8 mouse cellular contexts compared by ENCODE assay signal in the genomic region with DNA sequence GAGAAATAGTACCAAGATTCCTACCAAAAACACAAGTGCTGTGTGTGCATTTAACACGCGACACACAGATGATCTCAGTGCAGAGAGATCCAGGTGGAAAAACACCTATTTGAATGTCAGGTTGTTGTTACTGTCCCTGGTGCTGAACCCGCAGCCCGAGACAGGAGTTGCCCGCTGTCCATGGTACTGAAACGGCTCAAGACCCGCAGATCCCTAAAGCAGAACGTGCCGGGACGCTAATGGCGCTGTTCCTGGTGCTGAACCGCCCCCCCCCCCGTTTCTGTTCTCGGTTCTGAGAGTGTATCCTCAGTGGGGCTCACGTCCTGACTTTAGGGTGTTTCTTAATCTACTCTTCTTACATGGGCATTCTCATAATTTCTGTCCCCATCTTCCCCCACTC.
A peak's percentile ranks its signal among the peaks of the same experiment; 100 is the strongest.
DNase-seq lines count a peak whose midpoint lies in the region; ATAC-seq and TF ChIP-seq lines count a peak whose summit lies in the region.

No protein-coding gene starts in this region.

- no peak overlapping the region for H3K4me2 ChIP-seq in forebrain, postnatal 0 days (ENCODE audit: low read depth)
- H3K4me2 ChIP-seq in forebrain, embryonic 12.5 days = no peak overlapping the region
- no peak overlapping the region for H3K4me2 ChIP-seq in lung, postnatal 0 days (replicated peaks; ENCODE audit: low read depth, low read length)

- DNase-seq in forebrain, postnatal 0 days = peak; percentile 52
- peak; percentile 61 for DNase-seq in CD4-positive helper T cell, adult 2 months (ENCODE audit: low read depth, low spot score)
- peak; percentile 79 for DNase-seq in c-Kit-positive CD71-positive TER-119-negative erythroid progenitor cells, embryonic 14.5 days (ENCODE audit: low read depth)
- peak; percentile 89 for DNase-seq in lung, postnatal 0 days (ENCODE audit: low spot score)
- DNase-seq in thymus, adult 18-20 months = peak; percentile 11 to 28
- DNase-seq in left cerebral cortex, adult 11 months (ENCODE audit: low spot score) = no peak

- WGBS in forebrain, postnatal 0 days = 10% methylated on average over 15 of the region's 15 CpGs
- 7% methylated on average over 15 of the region's 15 CpGs for WGBS in forebrain, embryonic 12.5 days
- WGBS in lung, postnatal 0 days = 4% methylated on average over 14 of the region's 15 CpGs

- no peak overlapping the region for H3K9ac ChIP-seq in forebrain, postnatal 0 days
- H3K9ac ChIP-seq in forebrain, embryonic 12.5 days = no peak overlapping the region
- no peak overlapping the region for H3K9ac ChIP-seq in lung, postnatal 0 days (replicated peaks; ENCODE audit: low read depth)

- no peak for TF ChIP-seq EP300 in lung, postnatal 0 days (IDR thresholded peaks at IDR 0.05)

- H3K9me3 ChIP-seq in forebrain, postnatal 0 days (ENCODE audit: low read length) = no peaks in the 10 kb centered on the region
- no peaks in the 10 kb centered on the region for H3K9me3 ChIP-seq in forebrain, embryonic 12.5 days
- no peaks in the 10 kb centered on the region for H3K9me3 ChIP-seq in lung, postnatal 0 days (ENCODE audit: low read length)

- no peaks in the 10 kb centered on the region for H3K36me3 ChIP-seq in forebrain, postnatal 0 days (ENCODE audit: insufficient read depth)
- H3K36me3 ChIP-seq in forebrain, embryonic 12.5 days (replicated peaks) = no peaks in the 10 kb centered on the region
- no peaks in the 10 kb centered on the region for H3K36me3 ChIP-seq in lung, postnatal 0 days (ENCODE audit: insufficient read depth, low read length)

- no peak for ATAC-seq in forebrain, postnatal 0 days
- ATAC-seq in forebrain, embryonic 12.5 days (ENCODE audit: low FRiP score) = no peak
- ATAC-seq in hematopoietic stem cell, adult 5-6 weeks (replicated peaks in 1 of 2; ENCODE audit: insufficient read depth in 1 of 2, low FRiP score in 2 of 2, low TSS enrichment in 1 of 2, low read depth in 1 of 2, poor library complexity in 2 of 2, severe bottlenecking in 2 of 2) = peak; percentile 50 to 73; a peak in 2 of 4 replicates
- ATAC-seq in lung, postnatal 0 days = no peak

- no peak for TF ChIP-seq CTCF in forebrain, postnatal 0 days (IDR thresholded peaks at IDR 0.05; ENCODE audit: low read depth)
- TF ChIP-seq CTCF in lung, postnatal 0 days (IDR thresholded peaks at IDR 0.05) = peak; percentile 20; the same call in 1 of the 2 replicates

- no peak overlapping the region for H3K4me3 ChIP-seq in forebrain, postnatal 0 days (ENCODE audit: low read depth, low read length)
- H3K4me3 ChIP-seq in forebrain, embryonic 12.5 days (replicated peaks) = no peak overlapping the region
- H3K4me3 ChIP-seq in lung, postnatal 0 days (ENCODE audit: low read depth, low read length) = no peak overlapping the region

- H3K4me1 ChIP-seq in forebrain, postnatal 0 days (ENCODE audit: insufficient read depth) = peaks cover 7% of the 10 kb centered on the region; the same call in 1 of the 2 replicates
- H3K4me1 ChIP-seq in forebrain, embryonic 12.5 days = no peaks in the 10 kb centered on the region; the same call in 1 of the 2 replicates
- no peaks in the 10 kb centered on the region for H3K4me1 ChIP-seq in lung, postnatal 0 days (ENCODE audit: insufficient read depth, low read depth, low read length)

- no peaks in the 10 kb centered on the region for H3K27me3 ChIP-seq in forebrain, postnatal 0 days (ENCODE audit: insufficient read depth, low read length)
- H3K27me3 ChIP-seq in forebrain, embryonic 12.5 days = no peaks in the 10 kb centered on the region; the same call in 1 of the 2 replicates
- H3K27me3 ChIP-seq in lung, postnatal 0 days (replicated peaks; ENCODE audit: insufficient read depth, low read length) = no peaks in the 10 kb centered on the region

- no peak overlapping the region for H3K27ac ChIP-seq in forebrain, postnatal 0 days (ENCODE audit: low read depth, low read length)
- no peak overlapping the region for H3K27ac ChIP-seq in forebrain, embryonic 12.5 days
- no peak overlapping the region for H3K27ac ChIP-seq in lung, postnatal 0 days (ENCODE audit: low read length)

Comparison
In these comparisons a context has a peak if more than half of its experiments do, and no peak if none do; other contexts are left out.
1. ATAC-seq: peak in hematopoietic stem cell, adult 5-6 weeks (2 of 2); none in forebrain, postnatal 0 days (single experiment), forebrain, embryonic 12.5 days (single experiment) and lung, postnatal 0 days (single experiment).